Mouse (Mus musculus) olfactory bulb, adult 2 months (tissue): ENCODE measurements around the gene Unc5c.

Experiments used
- CTCF ChIP-seq: fragments of 200-500 bp; IDR thresholded peaks from 2 replicates; pipeline ENCODE4 v1.5.1; 2012; ENCODE audit warnings: low read depth, mild to moderate bottlenecking, low read length, moderate library complexity; ENCODE audit not compliant: insufficient read depth
- POLR2A ChIP-seq: fragments of 200-500 bp; IDR thresholded peaks from 2 replicates; pipeline ENCODE4 v1.6.1; 2012; ENCODE audit warnings: mild to moderate bottlenecking, low read depth, low read length, moderate library complexity; ENCODE audit not compliant: insufficient read depth

- TF ChIP-seq POLR2A (no peak), CTCF (no peak)
Observed at GRCm38 (mm10) chr3:141828301-141828700, 363.3 kb downstream of the Unc5c start.
